Mouse (Mus musculus) spleen, adult 12 weeks (tissue): ENCODE measurements around the gene Sart1.
"Not testable (repeated sequence)": the region's sequence is repeated elsewhere in the genome, so short reads cannot be mapped to it uniquely, and the experiment has no call there.

Experiments
- DNase-seq: peaks from one replicate; pipeline ENCODE4 v3.0.0; 2022; ENCODE audit warnings: low spot score

Gene Sart1

DNA sequence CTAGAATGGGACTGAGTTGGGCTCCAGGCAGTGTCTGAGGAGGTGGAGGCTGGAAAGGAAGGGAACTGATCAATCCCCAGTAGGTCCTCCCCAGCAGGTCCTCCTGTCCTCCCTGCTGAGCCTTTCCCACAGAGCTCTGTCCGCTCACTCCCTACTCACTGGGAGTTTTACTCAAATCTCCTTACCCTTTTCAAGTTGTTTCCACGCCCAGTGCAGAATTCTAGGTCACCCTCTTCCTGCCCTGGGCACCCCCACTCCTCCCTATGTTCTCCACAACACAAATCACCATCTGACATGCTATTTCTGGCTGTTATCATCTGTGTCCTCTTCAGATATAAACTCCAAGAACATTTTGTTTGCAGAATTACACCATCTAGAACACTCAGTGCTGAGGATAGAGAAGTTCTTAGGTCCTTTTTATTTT lies 26.0 kb upstream of the Sart1 start:
- no peak for DNase-seq

DNA sequence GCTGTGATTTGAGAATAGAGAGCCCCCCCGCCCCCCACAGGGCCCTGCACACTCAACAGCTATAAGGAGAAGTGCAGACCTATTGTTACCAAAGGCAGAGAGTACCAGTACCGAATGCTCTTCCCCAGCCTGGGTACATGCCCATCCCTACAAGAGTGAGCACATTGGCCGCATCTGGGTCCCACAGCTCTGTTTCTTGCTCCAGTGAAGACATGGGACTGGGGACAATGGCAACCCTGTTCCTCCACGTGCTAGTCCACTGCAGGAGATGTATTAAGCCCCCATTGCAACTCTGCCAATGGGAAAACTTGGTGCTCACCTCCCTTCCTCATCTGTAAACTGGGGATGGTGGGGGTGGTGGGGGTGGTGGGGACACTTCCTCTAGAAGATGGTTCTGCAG lies 25.3 kb upstream of the Sart1 start:
- no peak for DNase-seq

DNA sequence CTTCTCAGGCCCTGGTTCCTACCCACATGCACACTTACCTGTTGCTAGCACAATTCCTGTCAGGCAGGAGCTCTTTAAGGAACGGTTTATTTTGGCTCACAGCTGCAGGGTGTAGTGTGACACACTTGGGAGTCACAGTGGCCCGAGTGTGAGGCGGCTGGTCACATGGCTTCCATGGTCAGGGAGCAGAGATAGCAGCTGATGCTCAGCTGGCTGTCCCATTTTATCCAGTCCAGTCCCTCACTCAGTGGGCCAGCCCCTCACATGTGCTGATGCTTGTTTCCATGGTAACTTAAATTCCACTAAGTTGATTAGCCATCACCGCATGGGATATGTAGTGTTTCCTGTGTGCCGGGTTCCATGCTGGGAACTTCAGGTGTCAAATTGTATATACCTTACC lies 23.5 kb upstream of the Sart1 start:
- DNase-seq = no peak

- no peak for DNase-seq
Measured at GRCm38 (mm10) chr19:5410641-5411040, 22.1 kb upstream of the Sart1 start.

DNA sequence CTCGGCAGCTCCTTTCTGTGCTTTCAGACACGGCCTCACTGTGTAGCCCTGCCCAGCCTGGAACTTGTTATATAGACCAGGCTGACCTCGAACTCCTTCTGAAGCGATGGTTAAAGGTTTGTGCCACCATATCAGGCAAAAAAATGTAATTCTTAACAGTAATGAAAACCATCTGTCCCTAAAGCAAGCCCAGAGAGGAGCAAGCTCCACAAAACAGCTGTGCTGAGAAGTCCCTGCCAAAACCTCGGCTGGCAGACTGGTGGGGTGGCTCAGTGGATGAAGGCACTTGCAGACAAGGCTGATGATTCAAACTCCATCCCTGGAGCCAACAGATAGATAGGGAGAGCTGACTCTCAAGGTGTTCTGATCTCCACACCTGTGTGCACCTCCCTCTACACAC lies 20.6 kb upstream of the Sart1 start:
- no peak for DNase-seq

DNA sequence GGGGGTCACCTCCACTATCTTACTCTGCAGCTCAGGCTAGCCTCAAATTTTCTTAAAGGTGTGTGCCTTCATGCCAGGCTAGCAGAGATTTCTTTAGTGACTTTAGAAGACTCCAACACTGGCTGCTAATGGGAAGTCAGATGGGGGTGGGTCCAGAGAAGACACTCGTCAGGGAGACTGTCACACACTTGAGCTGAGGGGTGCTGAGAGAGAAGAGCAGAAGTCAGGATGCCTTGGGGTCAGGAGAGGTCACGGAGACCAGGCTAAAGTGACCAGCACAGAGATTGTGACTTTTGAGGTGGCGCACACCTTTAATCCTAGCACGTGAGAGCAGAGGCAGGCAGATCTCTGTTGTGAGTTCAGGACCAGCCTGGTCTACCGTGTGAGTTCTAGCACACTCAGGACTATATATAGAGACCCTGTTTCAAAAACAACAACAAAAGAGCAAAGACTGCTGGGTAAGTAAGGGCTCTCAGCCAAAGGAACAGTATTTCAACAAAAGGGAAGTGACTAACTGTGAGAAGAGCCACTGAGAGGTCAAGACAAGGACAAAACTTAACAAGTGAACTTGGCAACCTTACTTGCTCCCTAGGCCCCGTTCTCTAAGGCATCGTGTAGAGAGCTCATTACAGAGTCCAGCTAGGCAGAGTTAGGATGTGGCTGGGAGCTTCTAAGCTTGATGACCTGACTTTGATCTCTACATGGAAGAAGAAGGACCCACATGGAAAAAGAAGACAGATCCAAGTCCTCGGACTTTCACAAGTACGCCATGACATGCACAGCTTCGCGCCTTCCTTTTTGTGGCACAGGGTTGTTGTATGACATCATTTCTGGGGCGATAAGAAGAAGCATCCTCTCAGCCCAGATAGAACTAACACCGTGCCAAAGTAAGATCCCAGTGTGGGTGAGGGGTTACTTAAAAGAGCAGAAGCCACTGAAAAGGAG lies 19.8 kb upstream of the Sart1 start:
- no peak for DNase-seq

DNA sequence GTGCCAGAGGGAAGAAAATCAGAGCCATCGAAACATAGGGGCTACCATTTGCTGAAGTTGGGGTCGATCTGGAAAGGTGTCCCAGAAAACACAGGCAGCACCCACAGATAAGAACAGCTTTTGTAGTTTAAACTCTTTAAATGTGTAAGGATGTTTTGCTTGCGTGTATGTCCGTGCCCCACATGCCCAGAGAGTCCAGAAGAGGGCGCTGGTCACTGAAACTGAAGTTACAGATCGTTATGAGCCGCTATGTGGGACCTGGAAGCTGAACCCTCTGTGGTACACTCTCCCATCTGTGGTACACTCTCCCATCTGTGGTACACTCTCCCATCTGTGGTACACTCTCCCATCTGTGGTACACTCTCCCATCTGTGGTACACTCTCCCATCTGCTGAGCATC lies 18.6 kb upstream of the Sart1 start:
- no peak for DNase-seq

DNA sequence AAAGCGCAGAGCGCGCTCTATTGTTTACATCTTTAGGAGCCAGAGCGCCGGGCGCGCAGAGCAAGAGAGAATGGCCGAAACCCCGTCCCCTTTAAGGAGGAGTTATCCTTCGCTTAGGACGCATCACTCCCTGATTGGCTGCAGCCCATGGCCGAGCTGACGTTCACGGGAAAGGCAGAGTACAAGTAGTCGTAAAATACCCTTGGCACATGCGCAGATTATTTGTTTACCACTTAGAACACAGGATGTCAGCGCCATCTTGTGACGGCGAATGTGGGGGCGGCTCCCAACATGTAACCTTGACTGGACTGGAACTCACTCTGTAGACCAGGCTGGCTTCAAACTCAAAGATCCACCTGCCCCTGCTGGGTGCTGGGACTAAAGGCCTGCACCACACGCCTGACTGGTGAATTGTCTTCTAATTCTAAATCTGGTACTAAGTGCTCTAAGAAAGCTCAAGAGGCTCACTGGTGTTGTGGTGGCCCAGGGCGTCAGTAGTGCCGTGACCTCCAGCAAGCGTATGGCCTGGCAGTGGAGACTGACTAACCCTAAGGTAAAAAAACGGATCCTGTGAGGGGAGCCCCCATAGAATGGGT lies 18.1 kb upstream of the Sart1 start:
- not testable (repeated sequence) for DNase-seq

DNA sequence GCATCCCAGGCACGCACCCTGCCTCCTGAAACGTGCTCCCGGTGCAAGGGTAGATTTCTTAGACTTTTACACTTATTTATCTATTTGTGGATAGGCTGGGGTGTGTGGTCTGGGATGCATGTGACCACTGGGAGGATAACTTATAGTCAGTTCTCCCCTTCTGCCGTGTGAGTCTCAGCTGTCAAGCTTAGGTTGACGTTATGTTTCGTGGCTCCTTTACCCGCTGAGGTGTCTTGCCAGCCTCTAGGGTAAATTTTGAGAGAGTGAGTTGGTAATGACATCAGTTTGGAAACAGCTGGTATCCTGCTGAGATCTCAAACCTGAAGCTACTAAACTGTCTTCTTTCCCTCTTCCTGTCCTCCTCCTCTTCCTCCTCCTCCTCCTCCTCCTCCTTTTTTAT lies 17.4 kb upstream of the Sart1 start:
- DNase-seq = no peak

DNA sequence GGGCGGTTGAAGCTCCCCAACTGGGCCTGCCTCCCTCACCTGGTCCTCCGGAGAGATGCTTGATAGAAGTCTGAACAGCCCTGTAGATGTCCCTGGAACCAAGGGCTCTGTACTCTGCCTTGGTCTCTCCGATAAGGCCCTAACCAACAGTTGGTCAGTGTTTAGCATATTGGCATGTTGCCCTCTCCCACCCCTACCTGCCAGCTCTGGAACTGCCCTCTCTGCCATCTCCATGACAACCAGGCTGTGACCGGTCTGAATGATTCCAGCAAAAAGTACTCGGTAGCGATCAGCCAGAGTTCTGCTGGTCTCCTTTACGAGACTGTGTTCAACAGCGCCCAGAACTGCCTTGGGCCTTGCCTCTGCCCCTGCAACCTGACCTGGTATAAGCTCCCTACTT lies 13.8 kb upstream of the Sart1 start, which contains the start of gene Tsga10ip:
Gene Tsga10ip, minus strand, starts transcription at position 234 of the 400 bp plus-strand sequence.
- no peak for DNase-seq

DNA sequence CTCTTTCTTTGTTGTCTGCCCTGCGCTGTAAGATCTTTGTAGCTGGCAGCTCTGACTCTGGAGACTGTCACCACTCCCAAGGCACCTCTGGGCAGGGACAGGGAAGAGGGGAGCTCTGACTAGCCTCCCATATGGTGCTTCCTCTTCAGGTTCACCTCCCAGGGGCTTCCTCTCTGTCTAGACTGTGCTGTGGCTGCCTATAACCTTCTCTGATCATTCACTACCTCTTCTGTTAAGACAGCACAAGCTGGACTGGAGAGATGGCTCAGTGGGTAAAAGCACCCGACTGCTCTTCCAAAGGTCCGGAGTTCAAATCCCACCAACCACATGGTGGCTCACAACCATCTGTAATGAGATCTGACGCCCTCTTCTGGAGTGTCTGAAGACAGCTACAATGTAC lies 12.6 kb upstream of the Sart1 start:
- DNase-seq = not testable (repeated sequence)

DNA sequence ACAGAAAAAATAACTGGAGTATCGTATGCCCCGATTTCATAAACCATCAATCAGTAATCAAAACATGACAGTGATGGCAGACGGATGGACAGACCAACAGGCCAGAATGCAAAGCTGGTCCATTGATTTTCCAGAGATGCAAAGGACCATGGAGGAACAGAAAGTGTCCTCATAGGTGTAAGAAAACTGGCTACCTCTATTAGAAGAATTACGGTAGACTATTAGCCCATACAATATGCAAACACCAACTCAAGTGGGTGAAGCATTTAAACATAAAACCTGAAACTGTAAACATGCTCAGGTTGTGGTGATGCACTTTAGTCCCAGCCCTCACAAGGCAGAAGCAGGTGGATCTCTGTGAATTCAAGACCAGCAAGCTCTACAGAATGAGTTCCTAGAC lies 6.9 kb upstream of the Sart1 start:
- DNase-seq = no peak

- DNase-seq = no peak
Measured at GRCm38 (mm10) chr19:5394168-5394567, 5.7 kb upstream of the Sart1 start.

DNA sequence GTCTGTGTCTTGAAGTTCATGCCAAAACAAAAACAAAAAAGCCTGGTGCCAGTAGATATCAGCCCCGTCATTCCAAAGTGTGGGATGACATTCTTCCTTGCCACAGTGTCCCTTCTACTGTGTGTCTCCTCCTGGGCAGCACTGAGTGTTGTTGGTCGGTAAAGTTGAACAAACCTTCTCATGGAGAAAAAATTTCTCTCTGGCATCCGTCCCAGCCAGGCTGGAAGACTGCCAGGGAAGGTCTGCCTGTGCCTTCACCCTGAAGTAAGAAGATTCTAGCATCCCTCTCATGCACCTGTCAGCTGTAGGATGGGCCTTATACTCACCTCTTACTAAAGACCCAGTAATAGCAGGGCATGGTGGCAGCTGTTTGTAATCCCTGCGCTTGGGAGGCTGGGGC lies 4.4 kb upstream of the Sart1 start:
- no peak for DNase-seq

GRCm38 (mm10) chr19:5390416-5390815 lies 1.9 kb upstream of the Sart1 start:
- no peak for DNase-seq

GRCm38 (mm10) chr19:5389647-5390046 lies 1.1 kb upstream of the Sart1 start:
- peak; percentile 59 for DNase-seq

- DNase-seq = no peak
Measured at GRCm38 (mm10) chr19:5388011-5388441, 477 bp downstream of the Sart1 start.

DNA sequence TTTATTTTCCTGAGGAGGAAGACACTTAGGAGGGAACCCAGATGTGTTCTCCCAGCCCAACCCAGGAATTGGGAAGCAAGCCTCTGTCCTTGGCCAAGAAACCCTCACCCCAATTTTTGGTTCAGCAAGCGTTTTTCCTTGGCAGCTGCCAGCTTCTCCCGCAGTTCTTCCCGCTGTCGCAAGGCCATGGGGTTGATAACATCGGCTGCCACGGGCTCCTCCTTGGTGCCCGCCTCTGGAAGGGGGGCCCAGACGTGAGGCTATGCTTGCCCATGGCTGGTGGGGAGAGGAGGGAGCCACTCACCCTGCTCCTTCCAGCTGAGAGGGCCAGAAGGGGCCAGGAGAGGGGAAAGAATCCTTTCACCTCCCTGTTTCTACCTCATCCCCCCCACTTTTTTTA lies 3.8 kb downstream of the Sart1 start:
- no peak for DNase-seq

GRCm38 (mm10) chr19:5383326-5383725 lies 5.2 kb downstream of the Sart1 start:
- DNase-seq = no peak

DNA sequence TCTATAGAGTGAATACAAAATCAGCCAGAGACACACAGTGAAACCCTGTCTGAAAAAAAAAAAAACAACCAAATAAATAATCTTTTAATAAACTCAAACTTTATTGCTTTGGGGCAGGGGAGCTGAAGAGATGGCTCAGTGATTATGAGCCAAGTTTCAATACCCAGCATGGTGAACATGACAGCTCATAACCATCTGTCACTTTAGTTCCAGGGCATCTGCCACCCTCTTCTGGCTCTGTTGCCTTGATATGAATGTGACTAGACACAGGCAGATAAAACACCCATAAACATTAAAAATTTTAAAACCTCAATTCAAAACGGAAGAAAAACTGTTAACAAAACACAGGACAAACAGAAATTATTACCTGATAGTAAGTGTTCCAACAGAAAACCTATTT lies 11.1 kb downstream of the Sart1 start:
- DNase-seq = no peak

DNA sequence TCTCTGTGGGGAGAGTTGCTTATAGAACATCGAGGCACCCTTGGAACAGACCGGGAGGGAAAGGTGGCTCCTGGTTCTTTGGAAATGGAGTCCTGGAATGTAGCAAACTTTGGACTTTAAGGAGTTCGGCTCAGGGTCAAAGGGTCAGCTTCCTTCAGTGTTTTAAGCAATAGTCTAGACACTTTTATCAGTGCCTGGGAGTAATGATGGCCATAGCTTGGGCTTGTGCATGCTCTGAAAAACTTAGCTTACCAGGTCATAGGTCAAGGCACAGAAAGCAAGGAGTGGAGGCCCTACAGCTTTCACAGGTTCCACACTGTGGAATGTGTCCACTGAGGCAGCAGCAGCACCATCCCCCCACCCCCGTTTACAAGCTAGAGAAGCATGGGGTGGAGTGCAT lies 13.8 kb downstream of the Sart1 start:
- no peak for DNase-seq

DNA sequence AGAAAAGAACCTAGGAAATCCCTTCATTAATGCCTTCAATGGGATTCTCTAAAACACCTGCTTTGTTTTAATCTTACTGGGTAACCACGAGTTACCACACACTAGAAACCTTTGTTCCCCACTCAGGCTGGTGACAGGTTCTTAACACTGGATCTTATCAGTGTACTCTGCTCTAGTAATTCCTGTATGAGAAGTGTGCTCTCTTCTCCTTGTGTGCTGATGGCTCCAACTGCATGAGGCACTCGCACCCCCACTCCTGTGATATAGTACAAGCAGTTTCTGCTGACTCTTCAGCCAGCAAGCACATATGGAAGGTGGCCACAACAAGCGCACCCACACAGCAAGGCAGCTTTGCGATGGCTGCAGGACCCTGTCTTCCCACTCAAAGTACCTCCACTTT lies 14.3 kb downstream of the Sart1 start:
- DNase-seq = no peak

GRCm38 (mm10) chr19:5372724-5373123 lies 15.8 kb downstream of the Sart1 start:
- no peak for DNase-seq

GRCm38 (mm10) chr19:5370932-5371331 lies 17.6 kb downstream of the Sart1 start:
- no peak for DNase-seq
